Mouse (Mus musculus) CH12.LX (cell line): ENCODE measurements around the gene Nup210l. TPM values are rescaled to one million over a fixed set of nuclear protein-coding genes. Genes with fewer than 3 reads are reported as not detected.

ENCODE experiments used
- DNase-seq: peaks from one replicate; pipeline ENCODE4 v3.0.0-alpha.2; 2013; ENCODE audit errors: extremely low read depth
- H3K27ac ChIP-seq: 2 replicates; pipeline ENCODE4 v1.5.1; 2012; ENCODE audit warnings: low read depth, mild to moderate bottlenecking, control low read depth, moderate library complexity; ENCODE audit not compliant: insufficient read depth
- H3K27me3 ChIP-seq: replicated peaks from 2 replicates; pipeline ENCODE3; 2012; ENCODE audit warnings: inconsistent platforms
- H3K36me3 ChIP-seq, 2 experiments: replicated peaks in 1 of 2; 2 replicates each; pipeline versions ENCODE3 to v1.6.1; 2012; ENCODE audit warnings: inconsistent platforms in 1 of 2, low read length in 1 of 2, mild to moderate bottlenecking in 1 of 2, mixed read lengths in 1 of 2, moderate library complexity in 1 of 2; ENCODE audit not compliant: control insufficient read depth in 1 of 2, insufficient read depth in 1 of 2
- H3K4me1 ChIP-seq, 2 experiments: 2 replicates each; pipeline ENCODE4 v1.6.1; 2012; ENCODE audit warnings: inconsistent platforms in 1 of 2, moderate library complexity in 1 of 2; ENCODE audit not compliant: insufficient read depth in 2 of 2, control insufficient read depth in 1 of 2
- H3K4me2 ChIP-seq: 2 replicates; pipeline ENCODE4 v1.6.1; 2012; ENCODE audit warnings: low read depth, mild to moderate bottlenecking, control low read depth; ENCODE audit not compliant: poor library complexity, insufficient read depth, severe bottlenecking
- H3K4me3 ChIP-seq, 3 experiments: fragments of 150-350 bp in 1 of 3; sonication (generic) in 1 of 3; replicated peaks in 1 of 3; 2 replicates each; pipeline versions ENCODE3 to v1.5.1; 2011 to 2012; ENCODE audit warnings: low read depth in 2 of 3, low read length in 2 of 3, mild to moderate bottlenecking in 2 of 3, moderate library complexity in 2 of 3, control low read depth in 1 of 3, improper control_type of control experiment in 1 of 3, inconsistent platforms in 1 of 3, mixed read lengths in 1 of 3; ENCODE audit not compliant: poor library complexity in 1 of 3
- H3K79me2 ChIP-seq: replicated peaks from 2 replicates; pipeline ENCODE4 v1.6.1; 2012; ENCODE audit warnings: mild to moderate bottlenecking, moderate library complexity; ENCODE audit not compliant: control insufficient read depth, poor library complexity, insufficient read depth, severe bottlenecking; ENCODE audit errors: extremely low read depth
- H3K9ac ChIP-seq: 2 replicates; pipeline ENCODE4 v1.6.1; 2012; ENCODE audit warnings: low read depth, mild to moderate bottlenecking, control low read depth, moderate library complexity; ENCODE audit not compliant: insufficient read depth
- H3K9me3 ChIP-seq: replicated peaks from 2 replicates; pipeline ENCODE3; 2012; ENCODE audit warnings: low read length, inconsistent platforms, mixed read lengths
- CTCF ChIP-seq, 2 experiments: IDR thresholded peaks in 1 of 2; conservative IDR thresholded peaks in 1 of 2; 2 replicates each; pipeline ENCODE4 v1.5.1; 2011 to 2012; ENCODE audit warnings: low read depth in 2 of 2, low read length in 2 of 2, improper control_type of control experiment in 1 of 2, inconsistent platforms in 1 of 2, mild to moderate bottlenecking in 1 of 2, moderate library complexity in 1 of 2
- E2F4 ChIP-seq: IDR thresholded peaks from 2 replicates; pipeline ENCODE4 v1.6.1; 2011; ENCODE audit warnings: low read depth, low read length, improper control_type of control experiment; ENCODE audit not compliant: insufficient replicate concordance
- ELF1 ChIP-seq: IDR thresholded peaks from 2 replicates; pipeline ENCODE4 v1.6.1; 2014; ENCODE audit warnings: low read depth, mild to moderate bottlenecking, inconsistent platforms, low read length, improper control_type of control experiment
- EP300 ChIP-seq: IDR thresholded peaks from 2 replicates; pipeline ENCODE4 v1.6.1; 2011; ENCODE audit warnings: low read length, improper control_type of control experiment
- ETS1 ChIP-seq: conservative IDR thresholded peaks from 2 replicates; pipeline ENCODE4 v1.6.1; 2012; ENCODE audit warnings: low read depth, mild to moderate bottlenecking, inconsistent platforms, low read length, improper control_type of control experiment, moderate library complexity
- GABPA ChIP-seq: IDR thresholded peaks from 2 replicates; pipeline ENCODE4 v1.6.1; 2012; ENCODE audit warnings: low read depth, low read length, improper control_type of control experiment, inconsistent platforms; ENCODE audit not compliant: insufficient replicate concordance
- IRF4 ChIP-seq: IDR thresholded peaks from 2 replicates; pipeline ENCODE4 v1.6.1; 2014; ENCODE audit warnings: low read depth, mild to moderate bottlenecking, inconsistent platforms, low read length, improper control_type of control experiment
- JUN ChIP-seq: IDR thresholded peaks from 2 replicates; pipeline ENCODE4 v1.6.1; 2011; ENCODE audit warnings: low read depth, mild to moderate bottlenecking, low read length, improper control_type of control experiment, moderate library complexity; ENCODE audit not compliant: insufficient read depth
- JUND ChIP-seq: conservative IDR thresholded peaks from 2 replicates; pipeline ENCODE4 v1.6.1; 2011; ENCODE audit warnings: low read depth, low read length, improper control_type of control experiment
- KAT2A ChIP-seq: IDR thresholded peaks from 2 replicates; pipeline ENCODE4 v1.6.1; 2012; ENCODE audit warnings: low read length, improper control_type of control experiment, inconsistent platforms; ENCODE audit not compliant: insufficient replicate concordance
- MAX ChIP-seq: IDR thresholded peaks from 2 replicates; pipeline ENCODE4 v1.6.1; 2011; ENCODE audit warnings: low read length, improper control_type of control experiment
- MAZ ChIP-seq: IDR thresholded peaks from 2 replicates; pipeline ENCODE4 v1.6.1; 2012; ENCODE audit warnings: low read depth, mild to moderate bottlenecking, inconsistent platforms, low read length, improper control_type of control experiment, moderate library complexity
- MEF2A ChIP-seq: IDR thresholded peaks from 2 replicates; pipeline ENCODE4 v1.6.1; 2014; ENCODE audit warnings: low read depth, mild to moderate bottlenecking, inconsistent platforms, low read length, improper control_type of control experiment, borderline replicate concordance
- MXI1 ChIP-seq: IDR thresholded peaks from 2 replicates; pipeline ENCODE4 v1.6.1; 2011; ENCODE audit warnings: mild to moderate bottlenecking, low read depth, low read length, improper control_type of control experiment
- MYC ChIP-seq: IDR thresholded peaks from 2 replicates; pipeline ENCODE4 v1.6.1; 2011; ENCODE audit warnings: low read depth, mild to moderate bottlenecking, improper control_type of control experiment, low read length
- NELFE ChIP-seq: IDR thresholded peaks from 2 replicates; pipeline ENCODE4 v1.6.1; 2011; ENCODE audit warnings: low read depth, low read length, improper control_type of control experiment
- NRF1 ChIP-seq: IDR thresholded peaks from 2 replicates; pipeline ENCODE4 v1.6.1; 2014; ENCODE audit warnings: low read depth, mild to moderate bottlenecking, inconsistent platforms, low read length, improper control_type of control experiment, moderate library complexity
- POLR2A ChIP-seq: IDR thresholded peaks from 2 replicates; pipeline ENCODE4 v1.6.1; 2011; ENCODE audit warnings: low read depth, mild to moderate bottlenecking, improper control_type of control experiment, low read length
- RAD21 ChIP-seq: IDR thresholded peaks from 2 replicates; pipeline ENCODE4 v1.6.1; 2011; ENCODE audit warnings: low read depth, mild to moderate bottlenecking, low read length, improper control_type of control experiment, moderate library complexity
- RCOR1 ChIP-seq: conservative IDR thresholded peaks from 2 replicates; pipeline ENCODE4 v1.6.1; 2012; ENCODE audit warnings: low read depth, mild to moderate bottlenecking, inconsistent platforms, low read length, improper control_type of control experiment
- SIN3A ChIP-seq: IDR thresholded peaks from 2 replicates; pipeline ENCODE4 v1.6.1; 2012; ENCODE audit warnings: low read length, improper control_type of control experiment, inconsistent platforms
- SMC3 ChIP-seq: IDR thresholded peaks from 2 replicates; pipeline ENCODE4 v1.6.1; 2011; ENCODE audit warnings: low read depth, low read length, improper control_type of control experiment
- TBP ChIP-seq: conservative IDR thresholded peaks from 2 replicates; pipeline ENCODE4 v1.6.1; 2011; ENCODE audit warnings: low read depth, low read length, improper control_type of control experiment
- TCF12 ChIP-seq: IDR thresholded peaks from 2 replicates; pipeline ENCODE4 v1.6.1; 2014; ENCODE audit warnings: low read depth, mild to moderate bottlenecking, inconsistent platforms, low read length, improper control_type of control experiment
- ZC3H11A ChIP-seq: IDR thresholded peaks from 2 replicates; pipeline ENCODE4 v1.6.1; 2012; ENCODE audit warnings: low read depth, mild to moderate bottlenecking, inconsistent platforms, low read length, improper control_type of control experiment
- ZMIZ1 ChIP-seq: IDR thresholded peaks from 2 replicates; pipeline ENCODE4 v1.6.1; 2012; ENCODE audit warnings: low read depth, mild to moderate bottlenecking, inconsistent platforms, low read length, improper control_type of control experiment
- ZNF384 ChIP-seq: IDR thresholded peaks from 2 replicates; pipeline ENCODE4 v1.6.1; 2012; ENCODE audit warnings: low read depth, low read length, improper control_type of control experiment, inconsistent platforms
- dilution Hi-C: fragments of 300-500 bp; cut with MboI; formaldehyde crosslinking; loops from 2 replicates; pipeline ENCODE4 v1.14.3; 2020; ENCODE audit warnings: low sequenced_read_pairs; ENCODE audit not compliant: extremely low pct_unique_long_range_greater_than_20kb, extremely low pct_ligation_motif_present
- in situ Hi-C: fragments of 300-500 bp; cut with MboI; formaldehyde crosslinking; loops from 3 replicates; pipeline ENCODE4 v1.14.3; 2019; ENCODE audit warnings: low sequenced_read_pairs, low pct_ligation_motif_present, low pct_unique_long_range_greater_than_20kb, mixed read lengths
- polyA plus RNA-seq: library from polyadenylated mRNA; unstranded; fragments of >175 nt; gene quantifications from 2 replicates; pipeline ENCODE4 v1.2.1, GENCODE M21; 2012; ENCODE audit warnings: low read depth; ENCODE audit not compliant: insufficient read length
- total RNA-seq, 2 experiments: library from RNA; depleted of rRNA; stranded (reverse); fragments of 300-350 nt in 1 of 2; fragments of >200 nt in 1 of 2; gene quantifications; 2 replicates each; pipeline ENCODE4 v1.2.3; 2012 to 2014

Nup210l gene
- total and polyA plus RNA-seq, 3 experiments, result 0.42 to 0.47 (median 0.43) TPM

DNA sequence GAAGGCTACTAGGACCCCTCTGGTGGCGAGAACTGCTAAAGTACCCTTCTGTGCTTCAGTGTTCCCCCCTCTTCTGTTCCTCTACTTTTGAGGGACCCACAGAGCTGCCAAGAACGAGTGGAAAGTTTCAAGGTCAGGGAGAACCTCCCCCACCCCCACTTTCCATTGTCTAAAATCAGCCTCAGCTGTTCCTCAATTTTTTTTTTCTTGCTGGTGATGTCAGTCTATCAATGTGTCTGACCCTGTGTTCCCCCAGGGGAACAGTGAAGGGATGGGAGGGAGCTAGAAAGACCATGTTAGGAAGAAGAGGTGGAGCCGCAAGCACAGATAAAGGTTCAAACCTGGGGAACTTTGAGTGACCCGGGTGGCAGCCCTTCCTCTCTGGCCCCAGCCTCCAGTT, 31.6 kb upstream of the Nup210l start, which contains the start of gene Tpm3:
Gene Tpm3, plus strand, starts transcription at position 356 of the 400 bp plus-strand sequence.
- peak; percentile 71 for DNase-seq
- no peak for TF ChIP-seq ELF1
- no peak for TF ChIP-seq NELFE
- TF ChIP-seq ZC3H11A, result no peak
- TF ChIP-seq ZNF384, result peak; percentile 90
- no peak for TF ChIP-seq TBP
- peak; percentile 41; the same call in 1 of the 2 replicates for TF ChIP-seq EP300
- no peak for TF ChIP-seq RCOR1
- peak; percentile 83 for TF ChIP-seq ETS1
- no peak for TF ChIP-seq CTCF (conservative IDR thresholded peaks at IDR 0.05 in 1 of 2, IDR thresholded peaks at IDR 0.05 in 1 of 2; ENCODE audit: low read depth in 2 of 2, low read length in 2 of 2)
- no peak for TF ChIP-seq ZMIZ1
- TF ChIP-seq MAX, result no peak
- 0 out of 2 replicates have a peak, but pooled peaks have one; percentile 11 for TF ChIP-seq SIN3A
- no peak for TF ChIP-seq MXI1
- TF ChIP-seq POLR2A, result no peak
- no peak for TF ChIP-seq KAT2A
- TF ChIP-seq, all 38 proteins: peak for 4
- H3K9me3 ChIP-seq, result no peaks in the 10 kb centered on the region
- dilution Hi-C loops (no loop called here), in situ Hi-C loops (loop anchor here (10.0 kb wide), 2 partner anchors 107 to 277 kb away; partner anchors contain the start of gene Atp8b2)
- H3K79me2 ChIP-seq, result no peaks in the 10 kb centered on the region
- 0 out of 2 replicates have a peak within 1 kb of the TSS, but pooled peaks have one; percentile 7 for H3K4me2 ChIP-seq
- H3K27me3 ChIP-seq, result no peaks in the 10 kb centered on the region
- no peak within 1 kb of the TSS for H3K9ac ChIP-seq
- H3K36me3 ChIP-seq, result peaks cover 0 to 5% of the 10 kb centered on the region in 2 experiments
- H3K27ac ChIP-seq, result no peak within 1 kb of the TSS
- no peak within 1 kb of the TSS for H3K4me3 ChIP-seq
- peaks cover 6 to 26% of the 10 kb centered on the region in 2 experiments for H3K4me1 ChIP-seq

DNA sequence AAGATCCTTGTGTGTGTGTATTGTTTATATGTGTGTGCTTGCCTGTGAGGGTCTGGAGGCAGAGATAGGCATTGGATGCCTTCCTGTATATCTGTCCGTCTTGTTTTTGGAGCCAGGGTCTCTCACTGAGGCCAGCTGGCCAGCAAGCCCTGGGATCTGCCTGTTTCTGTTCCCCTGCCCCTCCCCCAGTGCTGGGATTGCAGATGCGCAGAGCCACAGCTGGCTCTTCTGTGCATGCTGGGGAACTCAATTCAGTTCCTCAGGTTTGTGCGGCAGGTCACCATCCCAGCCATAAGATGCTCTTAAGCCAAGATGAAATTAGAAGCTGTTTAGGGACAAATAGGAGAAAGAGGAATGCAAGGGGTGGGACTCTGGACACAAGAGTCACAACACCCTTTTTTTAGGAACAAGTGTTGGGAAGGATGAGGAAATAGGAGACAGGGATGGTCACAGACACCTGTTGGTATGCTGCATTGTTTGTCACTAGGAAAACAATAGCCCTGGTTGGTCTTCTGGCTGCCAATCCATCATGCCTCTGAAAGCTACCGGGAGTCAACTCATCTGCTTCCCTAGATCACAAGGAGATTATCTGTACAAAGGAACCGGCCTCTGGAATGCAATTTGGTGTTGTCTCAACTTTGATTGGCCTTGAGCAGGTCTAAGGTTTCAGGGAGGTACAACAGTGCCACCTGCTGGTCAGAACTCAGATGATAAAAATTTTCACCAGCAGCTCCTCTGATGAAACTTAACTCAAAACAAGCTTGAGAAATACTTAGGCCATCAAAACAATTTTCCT, 26.8 kb upstream of the Nup210l start:
- Histone ChIP-seq H3K27ac (no peak overlapping the region), H3K4me1 (peaks cover 4 to 28% of the 10 kb centered on the region in 2 experiments), H3K9me3 (no peaks in the 10 kb centered on the region), H3K4me3 (no peak overlapping the region), H3K27me3 (no peaks in the 10 kb centered on the region), H3K79me2 (peaks cover 18% of the 10 kb centered on the region), H3K4me2 (no peak overlapping the region), H3K36me3 (peaks cover 0 to under 1% of the 10 kb centered on the region in 2 experiments), H3K9ac (no peak overlapping the region)
- TF ChIP-seq GABPA (no peak), SMC3 (peak; percentile 70), IRF4 (peak; percentile 38; the same call in 1 of the 2 replicates), JUN (no peak), MYC (peak; percentile 61; the same call in 1 of the 2 replicates), E2F4 (peak; percentile 55; the same call in 1 of the 2 replicates), SIN3A (peak; percentile 42; the same call in 1 of the 2 replicates), MEF2A (peak; percentile 28; the same call in 1 of the 2 replicates), NRF1 (no peak), JUND (0 out of 2 replicates have a peak, but pooled peaks have one; percentile 26), NELFE (peak; percentile 38; the same call in 1 of the 2 replicates), MAZ (no peak), POLR2A (no peak), RAD21 (peak; percentile 90), ZNF384 (peak; percentile 59; the same call in 1 of the 2 replicates), ELF1 (peak; percentile 36; the same call in 1 of the 2 replicates), MXI1 (0 out of 2 replicates have a peak, but pooled peaks have one; percentile 40), CTCF (conservative IDR thresholded peaks at IDR 0.05 in 1 of 2, IDR thresholded peaks at IDR 0.05 in 1 of 2; ENCODE audit: low read depth in 2 of 2, low read length in 2 of 2) (peak; percentile 81 to 90), TCF12 (no peak)
- DNase-seq, result peak; percentile 86
- dilution Hi-C loops, result no loop called here
- in situ Hi-C loops, result loop anchor here (10.0 kb wide), 2 partner anchors 112 to 282 kb away; partner anchors contain the start of gene Atp8b2
